Mouse (Mus musculus) CH12.LX (cell line): ENCODE data around the gene Slc7a11.

Experiments used
- NELFE ChIP-seq: IDR thresholded peaks from 2 replicates; pipeline ENCODE4 v1.6.1; 2011; ENCODE audit warnings: low read depth, low read length, improper control_type of control experiment
- POLR2A ChIP-seq: IDR thresholded peaks from 2 replicates; pipeline ENCODE4 v1.6.1; 2011; ENCODE audit warnings: low read depth, mild to moderate bottlenecking, improper control_type of control experiment, low read length
- POLR2AphosphoS2 ChIP-seq: IDR thresholded peaks from 2 replicates; pipeline ENCODE4 v1.6.1; 2011; ENCODE audit warnings: low read depth, low read length, improper control_type of control experiment
- RAD21 ChIP-seq: IDR thresholded peaks from 2 replicates; pipeline ENCODE4 v1.6.1; 2011; ENCODE audit warnings: low read depth, mild to moderate bottlenecking, low read length, improper control_type of control experiment, moderate library complexity
- RCOR1 ChIP-seq: conservative IDR thresholded peaks from 2 replicates; pipeline ENCODE4 v1.6.1; 2012; ENCODE audit warnings: low read depth, mild to moderate bottlenecking, inconsistent platforms, low read length, improper control_type of control experiment
- TCF12 ChIP-seq: IDR thresholded peaks from 2 replicates; pipeline ENCODE4 v1.6.1; 2014; ENCODE audit warnings: low read depth, mild to moderate bottlenecking, inconsistent platforms, low read length, improper control_type of control experiment
- USF1 ChIP-seq: IDR thresholded peaks from 2 replicates; pipeline ENCODE4 v1.6.1; 2014; ENCODE audit warnings: low read depth, mild to moderate bottlenecking, inconsistent platforms, low read length, improper control_type of control experiment

GRCm38 (mm10) chr3:50442341-50443292, 797 bp downstream of the Slc7a11 start:
- TF ChIP-seq NELFE (no peak), POLR2A (no peak), USF1 (no peak), RAD21 (no peak), POLR2AphosphoS2 (no peak), TCF12 (no peak), RCOR1 (no peak)
